Mouse (Mus musculus) kidney, adult 9 months (tissue): ENCODE results near the gene Ubtd1.

ENCODE experiments used
- DNase-seq: peaks from one replicate; pipeline ENCODE4 v3.0.0; 2022

Ubtd1 gene

GRCm38 (mm10) chr19:41995483-41995882, 13.9 kb downstream of the Ubtd1 start:
- DNase-seq = no peak

GRCm38 (mm10) chr19:41997090-41997489, 15.5 kb downstream of the Ubtd1 start:
- DNase-seq = no peak

- DNase-seq = no peak
Observed at GRCm38 (mm10) chr19:41998770-41999548, 17.4 kb downstream of the Ubtd1 start.

- no peak for DNase-seq
Observed at GRCm38 (mm10) chr19:41999688-42000283, 18.2 kb downstream of the Ubtd1 start.

GRCm38 (mm10) chr19:42000446-42000958, 18.9 kb downstream of the Ubtd1 start:
- no peak for DNase-seq

GRCm38 (mm10) chr19:42001253-42001980, 19.9 kb downstream of the Ubtd1 start:
- no peak for DNase-seq

GRCm38 (mm10) chr19:42004258-42004657, 22.7 kb downstream of the Ubtd1 start:
- no peak for DNase-seq

GRCm38 (mm10) chr19:42005616-42006015, 24.1 kb downstream of the Ubtd1 start:
- DNase-seq = no peak

GRCm38 (mm10) chr19:42006568-42006967, 25.0 kb downstream of the Ubtd1 start:
- no peak for DNase-seq

GRCm38 (mm10) chr19:42008586-42008985, 27.0 kb downstream of the Ubtd1 start:
- DNase-seq = no peak

GRCm38 (mm10) chr19:42009067-42009466, 27.5 kb downstream of the Ubtd1 start:
- DNase-seq = no peak

GRCm38 (mm10) chr19:42010436-42010835, 28.9 kb downstream of the Ubtd1 start:
- no peak for DNase-seq

- DNase-seq = no peak
Observed at GRCm38 (mm10) chr19:42011123-42011522, 29.6 kb downstream of the Ubtd1 start.

GRCm38 (mm10) chr19:42014231-42014825, 32.8 kb downstream of the Ubtd1 start:
- DNase-seq = no peak

GRCm38 (mm10) chr19:42015001-42015400, 33.4 kb downstream of the Ubtd1 start:
- no peak for DNase-seq

- DNase-seq = no peak
Observed at GRCm38 (mm10) chr19:42016251-42016650, 34.7 kb downstream of the Ubtd1 start.

GRCm38 (mm10) chr19:42016840-42017239, 35.3 kb downstream of the Ubtd1 start:
- no peak for DNase-seq

GRCm38 (mm10) chr19:42017399-42018247, 36.1 kb downstream of the Ubtd1 start:
- DNase-seq = peak; percentile 41

GRCm38 (mm10) chr19:42019011-42019522, 37.5 kb downstream of the Ubtd1 start:
- no peak for DNase-seq

GRCm38 (mm10) chr19:42021681-42022541, 40.3 kb downstream of the Ubtd1 start:
- no peak for DNase-seq

- no peak for DNase-seq
Observed at GRCm38 (mm10) chr19:42022542-42022848, 40.9 kb downstream of the Ubtd1 start.
